Mouse (Mus musculus) hindbrain, embryonic 13.5 days (tissue): ENCODE measurements around the gene Akr1b3. TPM values are rescaled to one million over a fixed set of nuclear protein-coding genes. Genes with fewer than 3 reads are reported as not detected.

Experiments
- ATAC-seq: fragments of 200-750 bp; cut with Nextera tagmentation; 2 replicates; pipeline ENCODE4 v1.8.0; 2017; ENCODE audit warnings: moderate TSS enrichment; ENCODE audit not compliant: low FRiP score
- H3K27ac ChIP-seq: fragments of 300-500 bp; sonication (generic); 2 replicates; pipeline ENCODE4 v1.5.1; 2015; ENCODE audit warnings: inconsistent platforms, mild to moderate bottlenecking, moderate library complexity
- H3K27me3 ChIP-seq: fragments of 300-500 bp; sonication (generic); 2 replicates; pipeline ENCODE4 v1.6.1; 2015; ENCODE audit warnings: mild to moderate bottlenecking, inconsistent platforms
- H3K36me3 ChIP-seq: fragments of 300-500 bp; sonication (generic); 2 replicates; pipeline ENCODE4 v1.6.1; 2015; ENCODE audit warnings: mild to moderate bottlenecking, inconsistent platforms
- H3K4me1 ChIP-seq: fragments of 300-500 bp; sonication (generic); replicated peaks from 2 replicates; pipeline ENCODE4 v1.6.1; 2015; ENCODE audit warnings: inconsistent platforms
- H3K4me2 ChIP-seq: fragments of 300-500 bp; sonication (generic); 2 replicates; pipeline ENCODE4 v1.6.1; 2015; ENCODE audit warnings: inconsistent platforms, mild to moderate bottlenecking, moderate library complexity
- H3K4me3 ChIP-seq: fragments of 300-500 bp; sonication (generic); 2 replicates; pipeline ENCODE4 v1.5.1; 2015; ENCODE audit warnings: mild to moderate bottlenecking, inconsistent platforms
- H3K9ac ChIP-seq: fragments of 300-500 bp; sonication (generic); 2 replicates; pipeline ENCODE4 v1.6.1; 2015; ENCODE audit warnings: mild to moderate bottlenecking, inconsistent platforms
- H3K9me3 ChIP-seq: fragments of 300-500 bp; sonication (generic); 2 replicates; pipeline ENCODE4 v1.6.1; 2016; ENCODE audit warnings: inconsistent platforms
- WGBS: fragments of 180-500 bp; shearing (Covaris S2); methylation state at CpG from one replicate; pipeline ENCODE4 v1.1.7; 2015; 5-methylcytosine and 5-hydroxymethylcytosine counted together
- polyA plus RNA-seq: library from polyadenylated mRNA; unstranded; fragments of >200 nt; fragmentation: Nextera tagmentation; extraction: Ambion mirVana; gene quantifications from 2 replicates; pipeline ENCODE4 v1.2.1, GENCODE M21; 2015

Gene Akr1b3
- polyA plus RNA-seq, 1 experiment from 2014 or later: 106 TPM

- 80% methylated on average over 10 of the region's 10 CpGs for WGBS
These were observed 29.2 kb downstream of the Akr1b3 start for GRCm38 (mm10) chr6:34288098-34288497.

DNA sequence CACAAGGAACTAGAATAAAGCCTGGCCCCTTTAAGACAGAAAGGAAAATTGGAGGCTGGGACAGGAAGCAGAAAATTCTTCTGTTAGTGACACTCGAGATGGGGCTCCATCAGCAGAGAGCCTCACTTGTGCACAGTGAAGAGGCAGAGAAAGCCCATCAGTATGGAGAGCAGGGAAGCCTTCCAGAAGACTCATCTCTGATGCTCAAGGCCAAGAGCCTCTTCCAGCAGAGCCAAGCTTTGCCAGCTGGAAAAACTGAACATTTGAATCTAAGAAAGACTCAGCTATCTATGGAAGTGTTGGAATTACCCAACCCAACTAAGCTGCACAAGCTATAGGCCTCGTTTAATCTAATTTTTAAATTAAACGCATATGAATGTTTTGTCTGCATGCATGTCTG lies 30.4 kb downstream of the Akr1b3 start:
- Histone ChIP-seq H3K27ac (no peak overlapping the region), H3K27me3 (no peaks in the 10 kb centered on the region), H3K9me3 (no peaks in the 10 kb centered on the region), H3K4me1 (no peaks in the 10 kb centered on the region), H3K9ac (no peak overlapping the region), H3K4me3 (no peak overlapping the region), H3K36me3 (no peaks in the 10 kb centered on the region), H3K4me2 (no peak overlapping the region)
- WGBS: 85% methylated on average over 3 of the region's 3 CpGs
- no peak for ATAC-seq

More at GRCm38 (mm10) chr6:34288098-34288497, 29.2 kb downstream of the Akr1b3 start:
- no peak overlapping the region for H3K4me3 ChIP-seq
- ATAC-seq: no peak
- no peaks in the 10 kb centered on the region for H3K36me3 ChIP-seq
- H3K4me2 ChIP-seq: no peak overlapping the region
- H3K27me3 ChIP-seq: no peaks in the 10 kb centered on the region
- peaks cover 6% of the 10 kb centered on the region; the same call in 1 of the 2 replicates for H3K4me1 ChIP-seq
- H3K27ac ChIP-seq: no peak overlapping the region
- no peak overlapping the region for H3K9ac ChIP-seq
- no peaks in the 10 kb centered on the region for H3K9me3 ChIP-seq

- H3K4me1 ChIP-seq: no peaks in the 10 kb centered on the region
- H3K27ac ChIP-seq: no peak overlapping the region
- peaks cover 2% of the 10 kb centered on the region; the same call in 1 of the 2 replicates for H3K27me3 ChIP-seq
- WGBS: 80% methylated on average over 5 of the region's 5 CpGs
- H3K4me2 ChIP-seq: no peak overlapping the region
- H3K4me3 ChIP-seq: no peak overlapping the region
- H3K9ac ChIP-seq: no peak overlapping the region
- no peaks in the 10 kb centered on the region for H3K36me3 ChIP-seq
- ATAC-seq: no peak
- H3K9me3 ChIP-seq: no peaks in the 10 kb centered on the region
These were observed 38.9 kb downstream of the Akr1b3 start for GRCm38 (mm10) chr6:34278385-34278784.

DNA sequence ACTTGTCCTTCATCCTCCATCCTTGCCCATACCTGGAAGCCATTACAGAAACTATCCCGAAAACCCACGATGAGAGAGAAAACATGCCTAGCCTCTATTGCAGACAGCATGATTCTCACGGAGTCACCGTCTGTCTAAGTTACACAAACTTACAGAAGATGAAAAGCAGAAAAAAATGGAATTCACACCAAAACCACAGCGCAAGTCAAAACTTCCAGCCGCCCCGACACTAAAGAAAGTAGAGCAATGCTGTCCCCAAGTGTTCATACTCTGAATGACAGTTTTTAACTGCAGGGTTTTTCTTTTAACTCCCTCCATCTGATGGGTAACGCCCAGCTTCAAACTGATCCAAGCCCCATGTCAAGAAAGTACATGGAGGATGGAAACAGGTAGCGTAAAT lies 39.6 kb downstream of the Akr1b3 start:
- ATAC-seq: no peak
- Histone ChIP-seq H3K9me3 (no peaks in the 10 kb centered on the region), H3K4me2 (no peak overlapping the region), H3K4me3 (no peak overlapping the region), H3K36me3 (no peaks in the 10 kb centered on the region), H3K27me3 (peaks cover 2% of the 10 kb centered on the region; the same call in 1 of the 2 replicates), H3K27ac (no peak overlapping the region), H3K9ac (no peak overlapping the region), H3K4me1 (no peaks in the 10 kb centered on the region)
- 25% methylated on average over 9 of the region's 9 CpGs for WGBS

DNA sequence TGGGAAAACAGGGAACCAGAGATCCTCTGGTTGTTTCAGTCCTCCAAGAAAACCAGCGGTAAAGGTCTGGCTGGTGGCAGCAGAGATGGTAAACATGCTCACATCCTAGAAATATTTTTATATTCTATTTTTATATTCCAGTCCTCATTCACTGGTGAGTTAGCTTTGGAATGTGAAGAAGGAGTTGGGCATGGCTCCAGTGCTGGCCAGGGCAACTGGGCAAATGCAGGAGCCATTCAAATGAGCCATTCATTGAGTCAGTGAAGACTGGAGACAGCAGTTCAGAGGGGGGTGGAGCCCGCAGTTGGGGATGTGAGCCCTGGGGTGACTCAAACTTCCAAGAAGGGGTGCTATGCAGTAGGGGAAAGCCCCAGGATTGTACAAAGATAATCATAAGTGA lies 42.9 kb downstream of the Akr1b3 start:
- Histone ChIP-seq H3K27ac (no peak overlapping the region), H3K27me3 (peaks cover 2% of the 10 kb centered on the region; the same call in 1 of the 2 replicates), H3K4me1 (no peaks in the 10 kb centered on the region), H3K4me3 (no peak overlapping the region), H3K9ac (no peak overlapping the region), H3K4me2 (no peak overlapping the region), H3K36me3 (no peaks in the 10 kb centered on the region), H3K9me3 (no peaks in the 10 kb centered on the region)
- ATAC-seq: no peak
- WGBS: 88% methylated on average over 2 of the region's 2 CpGs

DNA sequence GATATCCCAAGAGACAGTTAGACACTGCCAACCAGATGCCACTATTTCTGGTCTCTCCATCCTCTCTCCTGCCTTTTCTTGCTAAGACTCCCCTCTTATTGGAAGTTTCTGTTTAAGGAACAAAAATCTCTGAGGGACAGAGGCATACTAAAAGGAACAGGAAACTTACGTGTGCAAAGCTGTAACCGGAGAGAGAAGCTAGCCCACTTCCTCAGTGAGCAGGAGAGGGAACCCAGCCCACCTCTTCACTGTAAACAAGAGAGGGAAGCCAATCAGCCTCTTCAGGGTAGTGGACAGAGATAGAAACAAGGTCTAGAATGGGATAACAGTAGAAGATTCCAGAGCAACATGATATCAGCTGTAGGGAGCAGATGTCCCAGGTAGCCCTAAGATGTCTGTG lies 44.2 kb downstream of the Akr1b3 start:
- Histone ChIP-seq H3K9me3 (no peaks in the 10 kb centered on the region), H3K9ac (no peak overlapping the region), H3K27me3 (no peaks in the 10 kb centered on the region; the same call in 1 of the 2 replicates), H3K27ac (no peak overlapping the region), H3K36me3 (no peaks in the 10 kb centered on the region), H3K4me3 (no peak overlapping the region), H3K4me2 (no peak overlapping the region), H3K4me1 (no peaks in the 10 kb centered on the region)
- WGBS: 79% methylated on average over 2 of the region's 2 CpGs
- ATAC-seq: no peak

DNA sequence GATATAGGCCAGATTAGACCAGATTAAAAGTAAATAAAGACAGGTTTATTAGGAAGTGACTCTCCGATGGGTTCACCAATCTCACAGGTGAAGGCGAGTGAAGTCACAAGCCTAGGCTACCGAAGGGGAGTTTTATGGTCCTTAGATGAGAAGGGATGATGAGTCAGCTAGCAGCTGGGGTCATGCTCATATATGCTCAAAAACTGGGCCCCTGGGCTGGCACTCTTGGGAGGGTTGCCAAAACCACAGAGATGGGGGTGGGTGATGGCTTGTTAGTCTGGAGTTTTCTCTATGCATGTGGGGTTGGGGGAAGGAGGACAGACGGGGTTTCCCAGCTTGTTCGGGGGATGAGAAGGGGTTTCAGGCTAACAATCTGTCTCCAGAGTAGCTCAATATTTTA lies 44.8 kb downstream of the Akr1b3 start:
- no peak overlapping the region for H3K27ac ChIP-seq
- H3K4me1 ChIP-seq: no peaks in the 10 kb centered on the region
- no peaks in the 10 kb centered on the region for H3K36me3 ChIP-seq
- no peaks in the 10 kb centered on the region for H3K9me3 ChIP-seq
- no peak for ATAC-seq
- WGBS: 98% methylated on average over 5 of the region's 5 CpGs
- no peak overlapping the region for H3K4me2 ChIP-seq
- H3K27me3 ChIP-seq: no peaks in the 10 kb centered on the region; the same call in 1 of the 2 replicates
- H3K4me3 ChIP-seq: no peak overlapping the region
- H3K9ac ChIP-seq: no peak overlapping the region

DNA sequence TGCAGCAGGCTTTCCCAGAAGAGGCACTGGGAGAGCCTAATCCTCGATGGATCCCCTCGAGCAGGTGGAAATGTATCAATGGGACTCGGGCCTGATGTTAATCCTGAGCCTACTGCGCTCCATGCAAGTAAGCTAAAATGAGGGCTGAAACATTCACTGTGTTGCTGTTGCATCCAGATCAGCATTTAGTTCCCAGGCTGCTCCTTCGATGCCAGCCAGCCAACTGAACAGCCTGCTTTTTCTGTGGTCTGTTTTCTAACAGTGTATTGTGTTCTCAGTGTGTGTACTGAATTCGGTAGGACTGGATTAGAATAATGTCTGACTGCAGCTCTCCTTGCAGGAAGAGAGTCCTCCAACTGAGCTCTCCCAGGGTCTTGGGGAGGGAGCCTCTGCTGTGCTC lies 46.6 kb downstream of the Akr1b3 start:
- no peak for ATAC-seq
- H3K27ac ChIP-seq: no peak overlapping the region
- no peaks in the 10 kb centered on the region for H3K36me3 ChIP-seq
- H3K27me3 ChIP-seq: no peaks in the 10 kb centered on the region
- H3K4me3 ChIP-seq: no peak overlapping the region
- H3K9ac ChIP-seq: no peak overlapping the region
- H3K9me3 ChIP-seq: no peaks in the 10 kb centered on the region
- 68% methylated on average over 6 of the region's 6 CpGs for WGBS
- H3K4me1 ChIP-seq: no peaks in the 10 kb centered on the region
- no peak overlapping the region for H3K4me2 ChIP-seq

DNA sequence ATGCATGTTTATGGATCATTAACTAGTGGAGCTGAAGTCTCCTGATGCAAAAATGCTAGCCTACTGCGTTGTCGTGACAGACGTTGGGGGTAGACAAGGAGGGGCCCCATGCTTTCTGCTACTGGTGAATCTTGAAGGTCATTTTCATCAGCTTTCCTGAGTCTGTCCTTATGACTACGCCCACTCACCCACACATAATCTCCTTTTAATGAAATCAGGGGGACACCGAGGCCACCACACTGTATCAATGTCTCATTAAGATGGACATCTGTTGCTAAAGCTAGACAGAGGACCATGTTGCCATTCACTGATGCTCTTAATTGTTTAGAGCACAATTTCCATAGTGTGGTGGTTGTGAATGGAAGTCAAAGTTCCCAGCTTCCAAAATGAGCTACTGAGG lies 58.7 kb downstream of the Akr1b3 start:
- Histone ChIP-seq H3K4me2 (no peak overlapping the region), H3K27me3 (0 out of 2 replicates have a peak, but pooled peaks cover 4% of the 10 kb centered on the region), H3K9ac (no peak overlapping the region), H3K9me3 (peaks cover 7% of the 10 kb centered on the region; the same call in 1 of the 2 replicates), H3K4me1 (peaks cover 5% of the 10 kb centered on the region), H3K4me3 (no peak overlapping the region), H3K27ac (no peak overlapping the region), H3K36me3 (no peaks in the 10 kb centered on the region)
- no peak for ATAC-seq
- WGBS: 39% methylated on average over 5 of the region's 5 CpGs

Other genes starting within 250 kb of the Akr1b3 start
- gene Slc35b4, start 140.4 kb downstream of the Akr1b3 start, polyA plus RNA-seq: 36.8 and 40.7 TPM in 2 replicates
- 7.7 and 9.7 TPM in 2 replicates for gene Akr1b8, start 36.6 kb upstream of the Akr1b3 start, polyA plus RNA-seq
- gene Akr1b10, start 66.7 kb upstream of the Akr1b3 start, polyA plus RNA-seq: 10.4 and 12.1 TPM in 2 replicates
- gene Akr1b7, start 94.9 kb upstream of the Akr1b3 start, polyA plus RNA-seq: not detected in 2 replicates
- gene Bpgm, start 158.7 kb upstream of the Akr1b3 start, polyA plus RNA-seq: 88.0 and 90.9 TPM in 2 replicates